Mouse (Mus musculus) liver, embryonic 18 days (tissue): ENCODE data around the gene Smn1. TPM values are rescaled to one million over a fixed set of nuclear protein-coding genes. Genes with fewer than 3 reads are reported as not detected.

Experiments used
- polyA plus RNA-seq: library from polyadenylated mRNA; depleted of rRNA; stranded (reverse); fragments of >200 nt; gene quantifications from 2 replicates; pipeline ENCODE4 v1.2.3, GENCODE M21; 2012; rRNA removed

Gene Smn1
- 15.0 and 15.4 TPM in 2 replicates for polyA plus RNA-seq

DNA sequence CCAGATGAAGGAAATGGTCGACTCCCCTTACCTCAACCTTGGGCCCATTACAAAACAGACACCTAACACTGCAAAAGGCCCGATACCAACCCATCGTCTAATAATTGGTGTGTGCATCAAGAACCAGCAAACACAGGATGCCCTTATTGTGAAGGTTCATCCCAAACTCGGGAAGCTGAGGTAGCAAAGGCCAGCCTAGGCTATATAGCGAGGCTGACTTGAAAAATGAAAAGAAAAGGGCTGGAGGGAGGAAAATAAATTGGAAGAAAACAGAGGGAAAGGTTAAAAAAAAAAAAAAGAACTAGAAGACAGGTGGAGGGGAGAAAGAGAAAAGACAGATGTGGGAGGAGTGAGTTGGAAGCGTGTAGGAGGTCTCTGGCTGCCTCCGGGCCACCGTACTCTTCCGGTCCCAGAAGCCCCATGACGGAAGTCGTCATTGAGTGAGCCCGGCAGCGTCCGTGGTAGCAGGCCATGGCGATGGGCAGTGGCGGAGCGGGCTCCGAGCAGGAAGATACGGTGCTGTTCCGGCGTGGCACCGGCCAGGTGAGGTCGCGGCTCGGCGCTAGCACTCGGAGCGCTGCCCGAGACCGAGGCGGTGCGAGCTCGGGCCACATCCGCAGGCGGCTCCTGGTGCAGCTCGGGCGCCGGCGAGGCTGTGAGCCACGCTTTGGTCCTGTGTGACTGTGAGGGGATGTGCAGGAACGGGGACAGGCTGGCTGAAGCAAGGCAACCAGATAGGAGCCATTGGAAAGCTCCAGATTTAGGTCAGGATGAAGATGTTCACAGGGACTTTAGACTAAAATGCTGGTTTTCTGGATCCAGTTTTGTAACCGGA lies at the start of gene Smn1:
Smn1 (plus strand) TSS at position 430 of the 835 bp plus-strand sequence.

DNA sequence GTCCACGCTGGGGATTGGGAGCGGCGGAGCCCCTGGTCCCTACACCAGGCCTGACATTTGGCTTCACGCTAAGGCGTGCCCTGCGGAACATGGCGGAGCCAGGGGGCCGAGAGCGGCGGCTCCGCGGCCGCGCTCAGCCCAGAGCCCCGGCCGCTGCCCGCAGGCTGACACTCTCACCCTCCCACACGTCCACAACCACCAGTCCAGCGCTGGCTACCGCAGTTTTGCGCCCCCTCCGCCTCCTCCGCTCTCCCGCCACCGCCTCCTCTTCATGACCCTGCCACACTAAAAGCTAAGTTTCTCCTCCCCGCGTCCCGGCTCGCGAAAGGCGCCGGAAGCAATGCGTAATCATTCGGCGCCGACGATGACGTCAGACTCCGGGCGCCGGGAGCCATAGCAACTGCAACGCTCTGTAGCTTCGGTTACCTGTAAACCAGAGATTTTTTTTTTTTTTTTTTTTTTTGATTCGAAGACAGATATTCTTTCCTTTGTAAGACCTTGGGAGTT lies 20.9 kb upstream of the Smn1 start, which contains the start of gene Bdp1:
Bdp1 (minus strand) TSS at position 323 of the 507 bp plus-strand sequence.

DNA sequence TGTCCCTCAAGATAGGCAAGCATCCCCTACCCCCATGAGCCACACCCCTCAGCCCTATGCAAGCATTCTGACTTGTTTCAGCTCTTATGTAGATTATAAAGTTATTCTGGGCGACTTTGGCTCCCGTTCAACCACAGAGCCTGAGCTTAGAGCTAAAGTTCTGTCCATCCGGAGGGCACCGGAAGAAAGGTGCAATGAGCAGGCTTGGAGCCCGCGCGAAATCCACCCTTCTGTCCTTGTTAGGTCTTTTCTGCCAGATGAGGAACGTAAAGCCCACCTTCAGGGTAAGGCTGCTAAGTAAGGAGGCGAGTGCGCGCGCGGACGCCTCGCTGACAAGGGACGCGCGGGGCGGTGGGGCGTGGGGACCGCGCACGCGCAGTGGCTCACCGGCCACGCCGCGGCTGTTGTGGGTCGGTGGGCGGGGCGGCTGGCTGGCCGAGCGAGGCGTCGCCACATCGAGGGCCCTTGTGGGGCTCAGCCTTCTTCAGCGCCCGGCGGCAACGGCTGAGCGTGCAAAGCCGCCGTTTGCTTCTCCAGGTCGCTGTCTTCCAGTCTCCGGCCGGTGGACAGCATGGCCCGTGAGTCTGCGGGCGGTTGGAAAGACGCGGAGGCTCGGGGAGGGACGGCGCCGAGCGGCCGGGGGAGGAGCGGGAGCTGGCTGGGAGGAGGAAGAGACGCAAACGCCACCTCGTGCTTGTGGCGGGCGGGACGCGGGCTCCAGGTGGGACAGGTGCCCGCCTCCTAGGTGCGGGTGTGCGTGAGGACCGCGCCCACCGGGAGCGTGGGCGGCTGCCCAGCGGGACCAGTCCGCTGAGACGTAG lies 16.8 kb upstream of the Smn1 start, which contains the start of gene Serf1:
Serf1 (plus strand) TSS at position 361 of the 821 bp plus-strand sequence.

Other genes starting within 250 kb of the Smn1 start
- gene Cartpt, start 223.8 kb upstream of the Smn1 start, polyA plus RNA-seq = 0.03 and 0.06 TPM in 2 replicates
- 17.7 and 18.0 TPM in 2 replicates for gene Mccc2, start 109.2 kb upstream of the Smn1 start, polyA plus RNA-seq
- gene Bdp1, start 20.8 kb upstream of the Smn1 start, polyA plus RNA-seq = 3.6 and 4.1 TPM in 2 replicates
- gene Serf1, start 16.8 kb upstream of the Smn1 start, polyA plus RNA-seq = 7.5 and 7.7 TPM in 2 replicates
- 2.0 and 2.1 TPM in 2 replicates for gene Naip2, start 77.2 kb downstream of the Smn1 start, polyA plus RNA-seq
- gene Naip5, start 121.5 kb downstream of the Smn1 start, polyA plus RNA-seq = 2.1 and 2.4 TPM in 2 replicates
- 1.6 and 1.8 TPM in 2 replicates for gene Naip6, start 192.8 kb downstream of the Smn1 start, polyA plus RNA-seq